8 mouse cellular contexts compared by ENCODE assay signal in genomic region chr4:107803351-107804106, GRCm38 (mm10). TPM values are rescaled to one million over a fixed set of nuclear protein-coding genes. Genes with fewer than 3 reads are reported as not detected.
DNase-seq lines count a peak whose midpoint lies in the region; ATAC-seq and TF ChIP-seq lines count a peak whose summit lies in the region.

No protein-coding gene starts in this region.

- peak; percentile 87 for DNase-seq in embryonic facial prominence, embryonic 14.5 days (ENCODE audit: low spot score)
- peak; percentile 96 for DNase-seq in liver, embryonic 13.5 days
- DNase-seq in naive thymus-derived CD4-positive, alpha-beta T cell, adult 2 months (ENCODE audit: low read depth), result peak; percentile 67
- DNase-seq in splenic B cell, adult 2 months (ENCODE audit: low read depth, low spot score), result peak; percentile 75

- no peaks in the 10 kb centered on the region for H3K27me3 ChIP-seq in C2C12 (ENCODE audit: control insufficient read depth, insufficient read depth, insufficient read length)
- H3K27me3 ChIP-seq in embryonic facial prominence, embryonic 14.5 days (replicated peaks; ENCODE audit: control insufficient read depth, insufficient read depth, low read length), result peaks cover 16% of the 10 kb centered on the region
- peaks cover 38% of the 10 kb centered on the region for H3K27me3 ChIP-seq in heart, embryonic 11.5 days (ENCODE audit: control insufficient read depth, insufficient read depth, low read length)
- H3K27me3 ChIP-seq in kidney, embryonic 15.5 days, result peaks cover 35% of the 10 kb centered on the region
- peaks cover 14% of the 10 kb centered on the region for H3K27me3 ChIP-seq in liver, embryonic 13.5 days
- H3K27me3 ChIP-seq in splenic B cell, adult 2 months (ENCODE audit: control insufficient read depth, insufficient read depth, low read length, poor library complexity, severe bottlenecking), result no peaks in the 10 kb centered on the region

- peak; percentile 2; the same call in 1 of the 2 replicates for TF ChIP-seq POLR2A in bone marrow, adult 2 months (IDR thresholded peaks at IDR 0.05; ENCODE audit: borderline replicate concordance, control insufficient read depth, low read depth, low read length)

- peaks cover 20% of the 10 kb centered on the region for H3K36me3 ChIP-seq in C2C12 (ENCODE audit: control insufficient read depth, insufficient read depth)
- H3K36me3 ChIP-seq in embryonic facial prominence, embryonic 14.5 days (ENCODE audit: control insufficient read depth, insufficient read depth, low read length), result no peaks in the 10 kb centered on the region
- no peaks in the 10 kb centered on the region for H3K36me3 ChIP-seq in heart, embryonic 11.5 days (ENCODE audit: control insufficient read depth, insufficient read depth, low read length)
- no peaks in the 10 kb centered on the region for H3K36me3 ChIP-seq in kidney, embryonic 15.5 days
- H3K36me3 ChIP-seq in liver, embryonic 13.5 days, result 0 out of 2 replicates have a peak, but pooled peaks cover 9% of the 10 kb centered on the region
- no peaks in the 10 kb centered on the region for H3K36me3 ChIP-seq in splenic B cell, adult 2 months (ENCODE audit: control insufficient read depth, insufficient read depth, low read length, poor library complexity, severe bottlenecking)

- H3K4me3 ChIP-seq in C2C12 (ENCODE audit: insufficient read depth, poor library complexity, severe bottlenecking), result peak overlapping the region; percentile 52
- peak overlapping the region; percentile 75 for H3K4me3 ChIP-seq in bone marrow, adult 2 months (replicated peaks; ENCODE audit: control insufficient read depth, low read depth, low read length)
- peak overlapping the region; percentile 65 for H3K4me3 ChIP-seq in embryonic facial prominence, embryonic 14.5 days (ENCODE audit: low read depth, low read length)
- H3K4me3 ChIP-seq in heart, embryonic 11.5 days (ENCODE audit: low read depth, low read length), result peak overlapping the region; percentile 69
- peak overlapping the region; percentile 75 for H3K4me3 ChIP-seq in kidney, embryonic 15.5 days (replicated peaks)
- peak overlapping the region; percentile 84 for H3K4me3 ChIP-seq in liver, embryonic 13.5 days (replicated peaks)

- peak overlapping the region; percentile 70 for H3K9ac ChIP-seq in embryonic facial prominence, embryonic 14.5 days (ENCODE audit: low read depth, low read length)
- peak overlapping the region; percentile 7; the same call in 1 of the 2 replicates for H3K9ac ChIP-seq in heart, embryonic 11.5 days (ENCODE audit: low read depth, low read length)
- H3K9ac ChIP-seq in kidney, embryonic 15.5 days, result peak overlapping the region; percentile 59
- H3K9ac ChIP-seq in liver, embryonic 13.5 days, result peak overlapping the region; percentile 91

- H3ac ChIP-seq in C2C12 (ENCODE audit: control insufficient read depth, insufficient read length, low read depth), result peak overlapping the region; percentile 93

- no peak for TF ChIP-seq CTCF in C2C12 (IDR thresholded peaks at IDR 0.05; ENCODE audit: control insufficient read depth, insufficient read depth, insufficient read length)
- no peak for TF ChIP-seq CTCF in bone marrow, adult 2 months (IDR thresholded peaks at IDR 0.05; ENCODE audit: control insufficient read depth, insufficient read depth, low read length)

- peaks cover 4% of the 10 kb centered on the region; the same call in 1 of the 2 replicates for H3K4me1 ChIP-seq in bone marrow, adult 2 months (ENCODE audit: control insufficient read depth, insufficient read depth, low read length)
- H3K4me1 ChIP-seq in embryonic facial prominence, embryonic 14.5 days (ENCODE audit: control insufficient read depth, insufficient read depth, low read length), result peaks cover 7% of the 10 kb centered on the region; the same call in 1 of the 2 replicates
- peaks cover 9% of the 10 kb centered on the region; the same call in 1 of the 2 replicates for H3K4me1 ChIP-seq in heart, embryonic 11.5 days (ENCODE audit: control insufficient read depth, insufficient read depth, low read length)
- H3K4me1 ChIP-seq in kidney, embryonic 15.5 days, result peaks cover 40% of the 10 kb centered on the region
- peaks cover 65% of the 10 kb centered on the region for H3K4me1 ChIP-seq in liver, embryonic 13.5 days (replicated peaks)

- whole genome bisulfite sequencing in bone marrow, adult 2 months, result under 1% methylated on average over 46 of the region's 46 CpGs
- under 1% methylated on average over 35 of the region's 46 CpGs for WGBS in embryonic facial prominence, embryonic 14.5 days
- WGBS in heart, embryonic 11.5 days (ENCODE audit: insufficient replicate concordance), result under 1% methylated on average over 43 of the region's 46 CpGs
- WGBS in kidney, embryonic 15.5 days, result 1% methylated on average over 35 of the region's 46 CpGs
- under 1% methylated on average over 38 of the region's 46 CpGs for WGBS in liver, embryonic 13.5 days (ENCODE audit: insufficient replicate concordance)

- peak; percentile 90 for ATAC-seq in embryonic facial prominence, embryonic 14.5 days (ENCODE audit: low read depth)
- ATAC-seq in heart, embryonic 11.5 days (replicated peaks; ENCODE audit: insufficient number of reproducible peaks, low FRiP score, low TSS enrichment), result peak; percentile 95
- ATAC-seq in kidney, embryonic 15.5 days (replicated peaks; ENCODE audit: low FRiP score), result peak; percentile 95
- peak; percentile 97 for ATAC-seq in liver, embryonic 13.5 days (ENCODE audit: low read depth)

- no peaks in the 10 kb centered on the region for H3K9me3 ChIP-seq in embryonic facial prominence, embryonic 14.5 days (ENCODE audit: control insufficient read depth, low read length)
- no peaks in the 10 kb centered on the region for H3K9me3 ChIP-seq in heart, embryonic 11.5 days (replicated peaks; ENCODE audit: control insufficient read depth, low read length)
- no peaks in the 10 kb centered on the region for H3K9me3 ChIP-seq in kidney, embryonic 15.5 days (replicated peaks)
- H3K9me3 ChIP-seq in liver, embryonic 13.5 days (replicated peaks), result no peaks in the 10 kb centered on the region

- peak overlapping the region; percentile 100 for H3K4me2 ChIP-seq in embryonic facial prominence, embryonic 14.5 days (ENCODE audit: low read depth, low read length)
- H3K4me2 ChIP-seq in heart, embryonic 11.5 days, result peak overlapping the region; percentile 100
- peak overlapping the region; percentile 100 for H3K4me2 ChIP-seq in kidney, embryonic 15.5 days
- peak overlapping the region; percentile 97 for H3K4me2 ChIP-seq in liver, embryonic 13.5 days

- H3K27ac ChIP-seq in bone marrow, adult 2 months (ENCODE audit: control insufficient read depth, insufficient read depth, low read depth, low read length, poor library complexity), result peak overlapping the region; percentile 69
- H3K27ac ChIP-seq in embryonic facial prominence, embryonic 14.5 days (replicated peaks; ENCODE audit: low read depth, low read length), result no peak overlapping the region
- H3K27ac ChIP-seq in heart, embryonic 11.5 days (ENCODE audit: low read depth, low read length), result peak overlapping the region; percentile 71
- peak overlapping the region; percentile 56 for H3K27ac ChIP-seq in kidney, embryonic 15.5 days
- peak overlapping the region; percentile 95 for H3K27ac ChIP-seq in liver, embryonic 13.5 days

- peaks cover 45% of the 10 kb centered on the region for H3K79me2 ChIP-seq in C2C12 (ENCODE audit: control insufficient read depth, insufficient read depth)

- peaks cover 37% of the 10 kb centered on the region for H3K79me3 ChIP-seq in C2C12 (ENCODE audit: low read depth)

TF ChIP-seq in C2C12, 6 proteins besides CTCF, POLR2A, EP300 and RAD21:
- TF ChIP-seq MAX (IDR thresholded peaks at IDR 0.05), result peak; percentile 4
- TF ChIP-seq MYOG (IDR thresholded peaks at IDR 0.05; ENCODE audit: control insufficient read depth, extremely low read depth, insufficient read length), result no peak

RNA-seq across cellular contexts. Expression of gene Lrp8, which starts 1.5 kb away (rescaled TPM):
- 8.3 TPM for polyA plus RNA-seq in C2C12 (2012; fragmentation: generic; extraction: Trizol)
- polyA plus RNA-seq in bone marrow, adult 2 months (2011; ENCODE audit: insufficient read depth, insufficient read length, low replicate concordance, missing spikeins), result 7.6 and 10.2 TPM in 2 replicates
- polyA plus RNA-seq in embryonic facial prominence, embryonic 14.5 days (2014; fragmentation: Nextera tagmentation; extraction: Ambion mirVana), result 4.0 and 4.1 TPM in 2 replicates
- polyA plus RNA-seq in heart, embryonic 11.5 days (2014; fragmentation: Nextera tagmentation; extraction: Ambion mirVana), result 1.1 and 1.8 TPM in 2 replicates
- polyA plus RNA-seq in kidney, embryonic 15.5 days (2015; fragmentation: Nextera tagmentation; extraction: Ambion mirVana), result 2.2 and 2.6 TPM in 2 replicates
- 3.5 TPM in 2 replicates for polyA plus RNA-seq in liver, embryonic 13.5 days (2015; fragmentation: Nextera tagmentation; extraction: Ambion mirVana)

Comparison
In these comparisons a context has a peak if more than half of its experiments do, and no peak if none do; other contexts are left out.
1. H3K9ac ChIP-seq: peak in every context shown above with its lines; median percentile 91 in liver, embryonic 13.5 days; 70 in embryonic facial prominence, embryonic 14.5 days; 59 in kidney, embryonic 15.5 days; 7 in heart, embryonic 11.5 days.